Mouse (Mus musculus): ENCODE measurements around the gene Htr1b. TPM values are rescaled to one million over a fixed set of nuclear protein-coding genes. Genes with fewer than 3 reads are reported as not detected.

The Htr1b gene
- 0.16 TPM for polyA plus RNA-seq (2014; fragmentation: Illumina TruSeq; extraction: RNeasy Lipid Tissue Mini Kit (QIAGEN cat#74804); ENCODE audit: low read depth, low replicate concordance)

DNA sequence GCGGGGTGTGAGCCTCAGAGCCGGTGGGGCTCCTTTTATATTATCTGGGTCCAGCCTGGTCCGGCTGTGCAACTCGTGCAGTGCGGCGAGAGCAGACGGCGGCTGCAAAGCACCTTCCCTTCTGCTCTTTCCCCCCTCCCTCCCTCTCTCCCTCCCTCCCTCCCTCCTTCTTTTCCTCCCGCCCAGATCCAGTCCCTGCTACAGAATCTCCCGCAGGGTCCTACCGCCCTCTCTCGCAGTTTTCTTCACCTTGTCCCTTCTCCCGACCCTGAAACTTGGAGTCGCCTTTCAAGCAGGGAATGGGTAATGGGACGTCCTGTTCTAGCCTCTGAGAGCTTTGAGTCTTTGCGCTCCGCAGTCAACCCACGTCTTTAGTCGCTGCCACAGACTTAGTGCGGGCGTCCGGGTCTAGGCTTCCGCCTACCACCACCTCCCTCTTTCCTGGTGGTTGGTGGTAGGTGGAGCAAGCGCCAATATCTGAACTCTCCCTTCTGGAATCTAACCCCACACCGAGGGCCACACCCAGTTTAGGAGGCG lies at the start of gene Htr1b:
TSS of gene Htr1b (minus strand) at position 392 of the 537 bp plus-strand sequence.

Other genes with a start within 250 kb of the Htr1b start
- not detected for gene Mei4, start 229.8 kb upstream of the Htr1b start, polyA plus RNA-seq (2014; fragmentation: Illumina TruSeq; extraction: RNeasy Lipid Tissue Mini Kit (QIAGEN cat#74804); ENCODE audit: low read depth, low replicate concordance)